Mouse (Mus musculus) lung, postnatal 10 days (tissue): ENCODE results near the gene Fgf11.

ENCODE experiments used
- DNase-seq: peaks from one replicate; pipeline ENCODE4 v3.0.0; 2021

Fgf11 gene

GRCm38 (mm10) chr11:69815155-69815554 is 13.5 kb upstream of the Fgf11 start, which contains the start of gene Gm39566:
Gene Gm39566 (minus strand): TSS chr11:69815298.
- no peak for DNase-seq

GRCm38 (mm10) chr11:69810280-69810679 is 8.6 kb upstream of the Fgf11 start:
- no peak for DNase-seq

GRCm38 (mm10) chr11:69807641-69808040 is 6.0 kb upstream of the Fgf11 start:
- no peak for DNase-seq

DNA sequence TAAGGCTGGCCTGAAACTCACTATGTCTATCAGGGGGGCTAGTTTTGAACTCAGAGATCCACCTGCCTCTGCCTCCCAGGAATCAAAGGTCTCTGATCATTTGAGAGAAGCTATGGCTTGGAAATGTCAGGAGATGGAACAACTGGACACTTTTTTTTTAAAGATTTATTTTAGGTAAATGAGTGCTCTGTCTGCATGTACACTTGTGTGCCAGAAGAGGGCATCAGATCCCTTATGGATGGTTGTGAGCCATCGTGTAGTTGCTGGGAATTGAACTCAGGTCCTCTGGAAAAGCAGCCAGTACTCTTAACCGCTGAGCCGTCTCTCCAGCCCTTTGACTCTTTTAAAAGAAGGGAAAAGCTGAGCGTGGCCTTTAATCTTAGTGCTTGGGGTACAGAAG is 4.7 kb upstream of the Fgf11 start:
- no peak for DNase-seq

- DNase-seq = peak; percentile 76
Measured at GRCm38 (mm10) chr11:69804972-69805909, 3.6 kb upstream of the Fgf11 start, which contains the start of gene Tmem102. Gene Tmem102 (minus strand): TSS chr11:69805624.

DNA sequence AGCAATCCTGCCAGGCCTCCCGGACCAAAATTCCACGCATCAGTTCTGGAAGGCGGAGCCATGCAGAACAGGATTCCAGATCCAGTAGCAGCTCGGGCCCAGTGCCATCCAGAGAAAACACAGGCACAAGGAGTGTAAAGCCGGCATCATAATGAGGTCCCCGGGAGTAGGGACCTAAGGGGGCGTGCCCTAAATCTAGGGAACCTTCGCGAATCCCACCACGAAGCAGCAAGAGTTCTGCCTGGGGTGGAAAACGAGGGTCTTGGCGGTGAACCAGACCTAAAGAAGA is 2.9 kb upstream of the Fgf11 start:
- DNase-seq = peak; percentile 58

DNA sequence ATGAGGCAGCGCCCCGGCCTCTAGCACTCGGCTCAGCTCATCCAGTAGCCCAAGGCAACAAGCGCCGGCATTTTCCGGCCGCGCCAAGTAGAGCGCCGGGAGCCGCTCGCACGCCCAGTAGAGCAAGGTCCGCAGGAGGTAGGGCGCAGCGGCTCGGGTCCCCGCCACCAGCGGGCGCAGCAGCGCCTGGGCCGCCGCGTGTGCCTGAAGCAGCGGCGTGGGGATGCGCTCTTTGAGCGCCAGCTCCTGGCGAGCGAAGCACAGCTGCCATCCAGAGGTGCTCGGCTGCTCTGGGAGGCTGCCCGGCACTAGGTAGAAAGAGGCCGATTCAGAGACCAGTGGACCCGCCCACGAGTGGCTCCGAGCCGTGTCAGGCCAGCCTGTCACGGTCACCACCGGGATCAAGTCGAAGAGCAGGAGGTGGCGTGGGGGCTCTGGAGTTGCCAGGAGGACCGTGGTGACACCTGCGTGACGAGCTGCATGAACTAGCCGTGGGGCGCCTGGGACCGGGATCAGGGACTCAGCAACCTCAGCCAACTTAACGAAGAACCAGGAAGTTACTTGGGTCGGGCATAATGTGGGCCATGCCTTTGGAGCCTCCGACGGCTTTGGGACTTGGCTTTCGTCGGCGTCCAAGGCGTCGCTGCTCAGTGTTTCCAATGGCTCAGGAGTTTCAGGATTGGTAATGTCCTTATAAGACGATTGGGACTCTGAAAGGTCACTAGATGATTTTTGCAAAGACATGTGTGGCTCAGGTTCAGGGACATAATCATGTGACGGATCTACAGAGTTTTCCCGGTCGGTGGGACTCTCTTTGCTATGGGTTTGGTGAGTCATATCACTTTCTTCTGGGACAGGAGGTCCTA is 2.4 kb upstream of the Fgf11 start:
- peak; percentile 85 for DNase-seq

DNA sequence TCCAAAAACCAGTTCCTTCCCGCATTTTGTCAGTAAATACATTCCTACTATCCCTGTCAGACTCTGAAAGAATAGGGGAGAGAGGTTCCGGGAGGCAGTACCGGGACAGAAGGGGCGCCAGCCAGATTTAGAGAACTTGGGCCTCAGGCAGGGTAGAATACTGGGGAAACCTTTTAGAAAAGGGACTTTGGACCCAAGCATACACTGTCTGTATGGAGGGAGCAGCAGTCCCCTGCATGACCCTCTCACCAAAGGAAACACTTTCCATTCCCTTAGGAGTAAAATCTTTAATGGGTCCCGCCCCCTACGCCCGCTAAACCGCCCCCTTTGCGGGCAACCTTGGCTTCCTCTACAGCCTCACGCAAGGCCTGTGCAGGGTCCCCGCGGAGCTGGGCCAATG is 1.7 kb upstream of the Fgf11 start:
- DNase-seq = no peak

GRCm38 (mm10) chr11:69802648-69803105 is 1.0 kb upstream of the Fgf11 start:
- peak; percentile 93 for DNase-seq

GRCm38 (mm10) chr11:69800392-69801197 is 1.1 kb downstream of the Fgf11 start:
- peak; percentile 77 for DNase-seq

GRCm38 (mm10) chr11:69800138-69800391 is 1.6 kb downstream of the Fgf11 start:
- DNase-seq = peak; percentile 40

- peak; percentile 45 for DNase-seq
Measured at GRCm38 (mm10) chr11:69799394-69800137, 2.1 kb downstream of the Fgf11 start.

GRCm38 (mm10) chr11:69797924-69798323 is 3.7 kb downstream of the Fgf11 start:
- DNase-seq = no peak

DNA sequence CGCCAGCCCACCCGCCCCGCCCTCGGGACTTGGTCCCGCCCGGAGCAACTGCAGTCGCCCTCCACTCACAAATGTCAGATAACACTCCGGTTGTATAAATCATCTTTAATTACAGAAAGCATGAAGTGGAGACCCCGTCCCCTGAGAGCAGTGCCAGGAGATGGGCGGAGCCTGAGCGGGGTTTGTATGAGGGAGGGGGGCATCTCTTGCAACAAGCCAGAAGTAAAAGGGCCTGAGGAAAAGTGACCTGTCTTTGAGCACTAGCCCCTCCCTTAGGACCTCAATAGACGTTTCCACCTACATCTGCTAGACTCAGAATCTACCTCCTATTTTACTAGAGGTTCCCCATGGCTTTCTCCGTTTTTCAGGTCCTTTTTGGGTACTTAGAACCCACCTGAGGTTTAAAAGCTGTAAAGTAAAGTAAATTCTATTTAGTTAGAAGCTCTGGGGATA is 5.6 kb downstream of the Fgf11 start:
- DNase-seq = no peak

DNA sequence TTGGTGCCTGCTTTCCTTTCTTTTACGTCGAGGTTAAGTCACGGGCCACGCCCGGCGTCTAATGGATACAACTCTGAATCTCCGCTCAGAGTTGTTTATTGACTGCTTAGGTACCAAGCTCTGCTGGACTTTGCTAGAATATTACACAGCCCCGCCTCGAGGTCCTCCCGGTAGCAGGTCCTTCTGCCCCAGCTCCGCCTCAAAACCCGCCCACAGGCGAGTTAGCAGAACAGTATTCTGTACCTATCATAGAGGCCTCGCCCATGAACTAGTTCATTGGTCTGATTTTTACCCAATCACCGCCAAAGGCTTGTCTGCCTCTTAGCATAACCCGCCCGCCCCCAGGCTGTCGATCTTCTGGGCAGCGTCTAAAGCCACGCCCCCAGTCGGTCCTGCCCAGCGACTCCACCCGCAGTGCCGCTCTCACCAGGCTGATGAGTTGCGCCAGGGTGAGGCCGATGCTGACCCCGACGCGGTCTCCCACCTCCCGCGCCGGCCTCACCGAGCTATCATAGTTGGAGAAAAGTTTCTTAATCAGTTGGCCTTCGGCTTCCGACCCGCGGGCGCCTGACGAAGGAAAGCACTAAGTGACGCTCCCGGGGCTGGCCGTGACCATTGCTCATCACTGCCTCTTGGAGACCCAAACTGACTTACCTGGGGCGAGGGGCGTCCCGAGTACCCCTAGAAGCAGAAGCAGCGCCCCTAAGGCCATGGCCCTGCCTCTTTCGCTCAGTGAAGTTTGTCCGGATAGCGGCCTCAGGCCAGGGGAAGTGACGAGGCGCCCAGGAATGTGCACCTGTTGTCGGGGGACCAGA is 6.3 kb downstream of the Fgf11 start, which contains the start of gene Chrnb1:
Chrnb1 (minus strand) TSS at position 776 of the 815 bp plus-strand sequence.
- DNase-seq = peak; percentile 98

DNA sequence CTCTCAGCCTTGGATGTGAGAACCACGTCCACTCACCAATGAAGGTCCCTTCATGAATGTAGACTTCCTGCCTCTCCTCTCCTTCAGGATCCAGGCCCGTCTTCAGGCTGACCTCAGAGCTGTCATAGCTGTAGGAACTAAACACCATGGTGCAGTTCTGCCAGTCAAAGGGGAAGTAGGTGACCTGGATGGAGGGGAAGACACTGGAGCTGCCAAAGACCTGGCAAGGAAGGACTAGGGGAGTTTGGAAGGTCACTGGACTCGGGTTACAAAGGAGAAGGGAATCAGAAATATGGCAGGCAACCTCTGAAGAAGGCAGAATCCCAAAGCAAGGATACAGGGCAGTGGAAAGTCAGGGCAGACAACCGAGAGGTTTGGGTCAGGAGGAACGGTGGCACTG is 8.2 kb downstream of the Fgf11 start:
- DNase-seq = no peak

DNA sequence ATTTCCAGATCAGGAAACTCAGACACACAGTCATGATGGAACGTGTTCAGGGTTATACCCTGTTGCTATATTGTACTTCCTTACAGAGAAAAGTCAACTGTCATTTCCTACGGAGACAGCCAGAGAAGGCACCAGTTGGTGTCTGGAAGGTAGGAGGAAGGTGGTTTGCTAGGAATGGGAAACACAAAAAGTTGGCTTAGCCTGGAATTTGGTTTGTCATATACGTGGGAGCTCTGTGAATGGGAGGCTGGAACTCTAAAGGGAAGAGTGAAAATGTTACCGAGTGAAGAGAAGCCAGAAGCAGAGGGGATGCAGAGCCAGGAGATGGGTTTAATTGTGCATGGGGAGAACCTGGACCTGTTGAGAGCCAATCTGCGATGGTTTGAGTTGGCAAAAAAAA is 10.2 kb downstream of the Fgf11 start:
- no peak for DNase-seq

DNA sequence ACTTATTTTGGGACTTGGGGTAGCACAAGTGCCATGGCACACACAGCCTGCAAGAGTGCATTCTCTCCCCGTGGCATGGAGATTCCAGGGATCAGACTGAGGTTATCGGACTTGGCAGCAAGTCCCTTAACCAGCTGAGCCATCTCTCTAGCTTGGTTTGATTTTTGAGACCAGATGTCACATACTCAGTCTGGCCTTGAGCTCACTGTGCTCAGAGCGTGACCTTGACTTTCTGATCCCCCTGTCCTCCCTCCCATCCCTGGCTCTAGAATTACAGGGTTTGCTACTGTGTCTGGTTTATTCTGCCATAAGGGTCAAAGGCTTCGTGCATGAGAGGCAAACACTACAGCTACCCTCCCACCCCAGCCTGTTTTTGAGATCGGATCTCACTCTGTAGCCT is 12.2 kb downstream of the Fgf11 start:
- DNase-seq = no peak

DNA sequence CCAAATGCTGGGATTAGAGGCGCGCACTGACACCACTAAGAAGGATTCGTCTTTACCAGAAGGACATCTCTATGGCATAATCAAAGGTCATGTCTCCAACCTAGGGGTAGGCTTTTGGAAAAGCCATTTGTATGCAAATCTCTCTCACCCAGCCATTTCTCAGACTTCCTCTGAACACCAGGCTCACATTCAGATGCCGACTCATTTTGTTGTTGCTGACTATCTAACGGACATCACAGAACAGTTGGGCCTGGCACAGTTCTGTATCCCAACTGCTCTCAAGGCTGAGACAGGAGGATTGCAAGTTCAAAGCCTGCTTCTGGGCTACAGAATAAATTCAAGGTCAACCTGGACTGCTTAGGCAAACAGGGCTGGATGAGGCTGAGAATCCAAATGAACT is 14.4 kb downstream of the Fgf11 start:
- DNase-seq = no peak

- DNase-seq = peak; percentile 85
Measured at GRCm38 (mm10) chr11:69784793-69785272, 16.8 kb downstream of the Fgf11 start.

DNA sequence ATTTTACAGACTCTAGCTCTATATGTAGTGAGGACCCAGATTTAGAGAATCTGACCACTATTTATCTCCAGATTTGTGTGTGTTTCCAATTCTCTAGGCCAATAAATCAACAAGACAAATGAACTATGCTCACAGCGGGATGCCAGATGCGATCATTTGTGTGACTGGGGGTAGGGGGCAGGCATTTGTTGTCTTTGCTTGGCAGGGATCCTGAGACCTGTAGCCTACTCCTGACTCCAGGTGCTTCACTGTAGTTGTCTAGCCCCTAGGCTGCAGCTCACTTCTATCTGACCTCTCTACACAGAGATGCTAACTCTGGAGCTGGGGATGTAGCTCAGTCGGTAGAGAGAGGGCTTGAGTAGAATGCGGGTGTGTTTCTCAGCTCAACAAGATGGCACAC is 19.8 kb downstream of the Fgf11 start:
- no peak for DNase-seq
